Mouse (Mus musculus) embryo, embryonic 11 days (tissue): Measurements from ENCODE around the gene Gpc5.

Experiments used
- DNase-seq: peaks from one replicate; pipeline ENCODE4 v3.0.0-alpha.2; 2015

The Gpc5 gene

DNA sequence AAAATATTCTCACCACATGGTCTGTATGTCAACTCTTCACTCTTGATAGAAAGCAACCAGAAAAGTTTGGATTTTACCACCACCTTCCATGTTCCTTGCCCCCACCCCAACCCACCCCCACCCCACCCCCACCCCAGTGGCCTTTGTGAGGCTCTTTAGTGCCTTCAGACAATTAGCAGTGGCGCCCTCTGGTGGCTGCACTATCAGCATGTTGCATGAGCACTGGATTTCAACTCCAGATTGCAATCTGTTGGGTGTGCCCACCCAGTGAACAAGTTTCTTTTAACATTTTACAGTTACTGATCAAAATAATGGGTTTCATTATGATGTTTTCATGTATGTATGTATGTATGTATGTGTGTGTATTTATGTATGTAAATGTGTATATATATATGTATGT lies 279.1 kb downstream of the Gpc5 start:
- peak; percentile 45 for DNase-seq

DNA sequence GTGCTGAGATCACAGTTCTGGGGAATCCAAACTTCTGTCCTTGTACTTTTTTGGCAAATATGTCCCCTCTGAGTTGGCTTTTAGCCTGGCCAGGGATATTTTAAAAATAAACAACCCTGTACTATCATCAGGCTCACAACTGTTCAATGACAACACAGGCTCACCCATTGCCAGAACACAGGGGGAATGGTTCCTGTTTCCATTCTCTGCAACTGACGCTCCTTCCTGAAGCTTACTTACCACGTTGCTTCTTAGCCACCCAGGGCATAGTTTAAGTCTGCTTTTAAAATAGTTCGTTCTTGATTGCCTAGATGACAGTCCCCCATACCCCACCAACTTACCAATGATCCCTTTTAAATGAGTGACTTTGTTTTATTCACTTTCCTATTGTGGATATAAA lies 299.8 kb downstream of the Gpc5 start:
- DNase-seq: no peak

GRCm38 (mm10) chr14:115392894-115393524 lies 301.0 kb downstream of the Gpc5 start:
- DNase-seq: peak; percentile 80

DNA sequence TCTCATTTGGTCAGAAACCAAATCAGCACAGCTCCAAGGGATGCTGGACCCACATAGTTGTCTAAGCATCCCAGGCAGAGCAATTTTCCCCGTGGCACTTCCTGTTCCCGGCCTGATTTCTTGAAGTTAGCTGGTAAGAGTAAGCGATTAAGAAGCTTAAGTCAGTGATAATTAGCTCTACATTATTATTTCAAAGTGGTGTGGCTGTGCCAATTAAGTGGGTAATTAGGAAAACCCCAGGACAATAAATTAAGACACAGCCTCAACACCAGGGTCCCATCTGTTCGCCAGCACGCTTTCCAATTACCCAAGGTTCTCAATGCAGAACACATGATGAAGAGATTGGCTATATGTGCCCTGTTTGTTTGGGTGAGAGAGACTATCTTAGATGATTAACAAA lies 314.6 kb downstream of the Gpc5 start:
- DNase-seq: peak; percentile 34

GRCm38 (mm10) chr14:115407309-115407930 lies 315.4 kb downstream of the Gpc5 start:
- peak; percentile 57 for DNase-seq

- DNase-seq: no peak
Measured at GRCm38 (mm10) chr14:115410881-115411280, 318.9 kb downstream of the Gpc5 start.

- no peak for DNase-seq
Measured at GRCm38 (mm10) chr14:115411513-115412174, 319.6 kb downstream of the Gpc5 start.

- peak; percentile 51 for DNase-seq
Measured at GRCm38 (mm10) chr14:115412821-115413220, 320.8 kb downstream of the Gpc5 start.

DNA sequence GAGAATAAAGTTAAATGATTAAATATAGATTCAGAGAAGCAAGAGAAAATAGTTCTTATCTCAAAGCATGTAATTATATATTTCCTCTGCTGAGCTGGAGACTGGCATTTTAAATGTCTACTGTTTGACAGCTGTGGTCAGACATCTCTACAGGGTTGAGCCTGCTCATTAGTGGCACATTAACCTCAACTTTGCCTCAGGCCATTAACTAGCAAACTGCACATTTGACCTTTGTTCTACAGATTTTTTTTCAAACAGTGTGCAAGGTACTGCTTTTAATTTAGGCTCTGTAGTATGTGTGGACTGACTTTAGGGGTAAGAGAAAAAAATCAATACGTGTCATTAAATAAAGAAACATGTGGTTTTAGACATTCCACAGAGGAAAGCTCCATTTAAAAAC lies 321.4 kb downstream of the Gpc5 start:
- peak; percentile 58 for DNase-seq

DNA sequence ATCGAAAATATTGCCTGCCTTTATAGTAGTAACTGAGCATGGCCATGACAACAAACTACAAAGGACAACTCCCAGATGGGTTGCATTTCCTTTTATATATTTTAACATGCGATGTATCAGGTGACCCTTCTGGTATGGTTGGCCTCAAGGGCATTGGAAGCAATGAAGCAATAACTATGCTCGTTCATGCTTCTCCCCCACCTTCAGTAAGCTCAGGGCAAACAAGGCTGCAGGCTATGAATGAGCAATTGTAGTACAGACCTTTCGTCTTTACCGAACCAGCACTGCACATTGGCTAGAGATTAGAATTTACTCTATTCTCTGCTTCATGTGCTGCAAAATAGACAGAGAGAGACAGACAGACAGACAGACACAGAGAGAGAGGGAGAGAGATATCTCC lies 322.5 kb downstream of the Gpc5 start:
- DNase-seq: no peak

DNA sequence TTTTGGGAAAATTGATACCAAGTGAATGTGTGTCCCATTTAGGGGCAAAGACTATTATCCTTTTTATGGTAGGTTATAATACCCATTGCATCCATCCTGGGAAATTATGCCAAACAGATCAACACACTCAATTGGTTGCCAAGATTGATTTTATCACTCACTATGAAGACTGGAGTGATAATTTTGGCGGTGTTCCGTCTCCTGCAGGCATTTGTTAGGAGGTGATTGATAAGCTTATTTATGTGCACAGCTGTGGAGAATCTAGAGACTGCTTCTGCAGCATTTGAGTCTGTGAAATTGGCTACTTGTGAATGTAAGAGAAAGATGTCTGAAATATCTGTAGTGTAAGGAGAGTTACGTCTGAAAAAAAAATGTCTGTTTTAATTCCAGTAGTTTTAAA lies 340.0 kb downstream of the Gpc5 start:
- no peak for DNase-seq

DNA sequence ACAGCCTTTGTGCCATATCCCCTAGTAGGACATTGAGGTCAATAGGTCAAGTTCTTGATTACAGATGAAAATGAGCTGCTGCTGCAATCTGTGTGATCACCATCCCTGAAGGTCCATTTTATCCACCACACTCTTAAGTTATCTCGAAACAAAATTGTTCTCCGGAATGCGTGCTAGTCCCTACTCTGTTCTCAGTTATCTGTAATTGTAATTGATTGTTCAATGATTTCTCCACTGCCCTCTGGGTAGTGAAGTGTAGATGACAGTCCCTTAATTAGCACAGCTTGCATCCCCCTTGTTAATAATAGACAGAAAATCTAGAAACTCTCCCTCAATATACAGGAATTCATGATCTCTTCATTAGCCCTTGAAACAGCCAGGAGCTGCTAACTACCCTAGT lies 340.4 kb downstream of the Gpc5 start:
- DNase-seq: no peak

DNA sequence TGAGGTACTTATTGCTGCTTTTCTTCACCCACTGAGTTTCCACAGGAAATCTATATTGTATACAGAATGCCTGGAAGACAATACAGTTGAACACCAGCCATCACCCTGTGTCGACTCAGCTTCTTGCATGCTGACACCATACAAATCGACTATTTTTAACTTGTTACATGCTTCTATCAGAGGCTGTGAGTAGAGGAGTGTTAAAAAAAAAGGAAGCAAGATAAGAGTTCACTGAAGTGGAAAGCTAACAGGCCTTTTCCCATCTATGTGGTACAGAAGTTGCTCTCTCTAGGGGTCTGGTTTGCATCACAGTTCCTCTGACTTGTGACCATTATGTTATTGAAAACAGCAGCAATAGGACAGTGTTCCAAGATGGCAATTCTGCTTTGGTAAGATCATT lies 344.6 kb downstream of the Gpc5 start:
- DNase-seq: no peak

GRCm38 (mm10) chr14:115444789-115445770 lies 353.1 kb downstream of the Gpc5 start:
- DNase-seq: no peak

DNA sequence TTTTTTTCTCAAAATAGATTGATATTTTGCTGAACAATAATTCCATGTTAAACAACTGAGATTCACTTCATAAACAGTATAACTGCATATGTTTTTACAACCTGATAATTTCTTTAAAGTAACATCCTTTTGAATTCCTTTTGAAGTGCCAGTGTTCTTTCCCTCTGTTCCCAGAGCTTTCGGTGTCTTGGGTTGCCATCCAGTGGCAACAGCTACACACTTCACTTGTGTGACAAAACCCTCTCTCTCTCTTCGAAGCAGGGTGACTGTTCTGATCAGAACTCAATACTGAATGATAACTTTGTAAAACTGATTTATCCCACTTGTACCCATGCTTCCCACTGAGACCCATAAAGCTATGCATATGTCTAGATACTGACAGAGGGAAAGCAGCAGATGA lies 358.9 kb downstream of the Gpc5 start:
- peak; percentile 47 for DNase-seq

DNA sequence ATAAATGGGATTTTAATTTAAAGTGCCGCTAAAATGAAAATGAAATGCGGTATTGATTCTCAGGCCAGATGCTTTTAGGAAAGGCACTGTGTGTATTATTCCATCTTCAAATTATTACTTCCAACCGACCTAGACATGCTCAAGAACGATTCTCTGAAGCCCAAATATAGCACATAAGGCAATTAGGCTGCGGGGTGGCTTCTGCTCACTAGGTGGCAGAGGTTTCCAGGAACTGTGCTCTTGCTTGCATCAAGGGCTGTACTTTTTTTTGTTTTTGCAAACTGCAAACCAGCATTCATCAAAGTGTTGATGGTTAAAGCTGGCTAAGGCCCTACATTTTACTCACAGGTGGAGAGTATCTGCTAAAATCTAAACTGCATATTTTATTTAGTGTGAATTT lies 375.9 kb downstream of the Gpc5 start:
- peak; percentile 67 for DNase-seq

GRCm38 (mm10) chr14:115475234-115475633 lies 383.2 kb downstream of the Gpc5 start:
- DNase-seq: peak; percentile 81

- no peak for DNase-seq
Measured at GRCm38 (mm10) chr14:115477360-115477759, 385.3 kb downstream of the Gpc5 start.

- DNase-seq: peak; percentile 69
Measured at GRCm38 (mm10) chr14:115485090-115485489, 393.1 kb downstream of the Gpc5 start.

- peak; percentile 23 for DNase-seq
Measured at GRCm38 (mm10) chr14:115500794-115501193, 408.8 kb downstream of the Gpc5 start.

GRCm38 (mm10) chr14:115546516-115547282 lies 454.7 kb downstream of the Gpc5 start:
- no peak for DNase-seq

DNA sequence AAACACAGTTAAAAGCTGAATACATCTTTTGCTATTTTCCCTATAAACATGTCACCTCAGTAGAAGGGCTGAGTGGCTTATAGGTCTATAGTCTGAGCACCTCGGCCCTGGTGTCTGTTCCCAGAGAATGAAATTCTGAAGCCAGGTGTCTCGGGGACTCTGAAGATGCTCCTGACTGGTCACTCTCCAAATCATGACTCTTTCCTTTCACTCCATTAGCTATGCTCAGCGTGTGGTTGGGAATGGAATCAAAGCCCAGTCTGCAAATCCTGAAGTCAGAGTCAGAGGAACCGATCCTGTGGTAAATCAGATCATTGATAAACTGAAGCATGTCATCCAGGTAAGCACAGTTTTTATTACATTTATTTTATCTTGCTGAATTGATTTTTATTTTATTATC lies 460.0 kb downstream of the Gpc5 start:
- DNase-seq: no peak
